Mouse (Mus musculus) cortical plate, adult 2 months (tissue): ENCODE measurements around the gene Pde10a.

ENCODE experiments used
- CTCF ChIP-seq: fragments of 200-500 bp; IDR thresholded peaks from 2 replicates; pipeline ENCODE4 v1.5.1; 2011; ENCODE audit warnings: mild to moderate bottlenecking, control low read depth, low read length; ENCODE audit not compliant: insufficient read depth; ENCODE audit errors: extremely low read depth
- POLR2A ChIP-seq: fragments of 200-500 bp; IDR thresholded peaks from 2 replicates; pipeline ENCODE4 v1.6.1; 2011; ENCODE audit warnings: mild to moderate bottlenecking, low read length, control low read depth; ENCODE audit not compliant: insufficient read depth; ENCODE audit errors: extremely low read depth

- TF ChIP-seq POLR2A, result no peak
- no peak for TF ChIP-seq CTCF
Observed at GRCm38 (mm10) chr17:8674651-8675050, 149.5 kb downstream of the Pde10a start.
